Mouse (Mus musculus): ENCODE results near the gene Myh9.
"Not testable (repeated sequence)": the region's sequence is repeated elsewhere in the genome, so short reads cannot be mapped to it uniquely, and the experiment has no call there.

Myh9 gene

GRCm38 (mm10) chr15:77745081-77745480, 96.9 kb downstream of the Myh9 start:
- no peak for DNase-seq

- no peak for DNase-seq
Observed at GRCm38 (mm10) chr15:77744632-77745031, 97.3 kb downstream of the Myh9 start.

GRCm38 (mm10) chr15:77741556-77741955, 100.4 kb downstream of the Myh9 start:
- not testable (repeated sequence) for DNase-seq

GRCm38 (mm10) chr15:77740511-77741297, 101.3 kb downstream of the Myh9 start:
- DNase-seq = no peak

GRCm38 (mm10) chr15:77733903-77734302, 108.1 kb downstream of the Myh9 start:
- DNase-seq = not testable (repeated sequence)

GRCm38 (mm10) chr15:77733380-77733779, 108.6 kb downstream of the Myh9 start:
- not testable (repeated sequence) for DNase-seq

GRCm38 (mm10) chr15:77732851-77733250, 109.1 kb downstream of the Myh9 start:
- not testable (repeated sequence) for DNase-seq

- DNase-seq = no peak
Observed at GRCm38 (mm10) chr15:77731605-77732004, 110.4 kb downstream of the Myh9 start.

GRCm38 (mm10) chr15:77728739-77729138, 113.2 kb downstream of the Myh9 start, which contains the start of gene Apol9b:
Gene Apol9b, plus strand, starts transcription at chr15:77729039.
- not testable (repeated sequence) for DNase-seq

GRCm38 (mm10) chr15:77727745-77728144, 114.2 kb downstream of the Myh9 start:
- DNase-seq = not testable (repeated sequence)

GRCm38 (mm10) chr15:77727139-77727538, 114.8 kb downstream of the Myh9 start:
- DNase-seq = not testable (repeated sequence)

GRCm38 (mm10) chr15:77725393-77726020, 116.5 kb downstream of the Myh9 start:
- not testable (repeated sequence) for DNase-seq

GRCm38 (mm10) chr15:77724208-77724911, 117.6 kb downstream of the Myh9 start:
- DNase-seq = not testable (repeated sequence)

GRCm38 (mm10) chr15:77721509-77721908, 120.5 kb downstream of the Myh9 start:
- DNase-seq = not testable (repeated sequence)

GRCm38 (mm10) chr15:77718240-77718639, 123.7 kb downstream of the Myh9 start:
- DNase-seq = not testable (repeated sequence)

All from kidney, adult 18-20 months (tissue).